Mouse (Mus musculus) CH12.LX (cell line): Measurements from ENCODE around the gene Itgb4. TPM values are rescaled to one million over a fixed set of nuclear protein-coding genes. Genes with fewer than 3 reads are reported as not detected.

ENCODE experiments used
- DNase-seq: peaks from one replicate; pipeline ENCODE4 v3.0.0-alpha.2; 2013; ENCODE audit errors: extremely low read depth
- H3K27ac ChIP-seq: 2 replicates; pipeline ENCODE4 v1.5.1; 2012; ENCODE audit warnings: low read depth, mild to moderate bottlenecking, control low read depth, moderate library complexity; ENCODE audit not compliant: insufficient read depth
- H3K27me3 ChIP-seq: replicated peaks from 2 replicates; pipeline ENCODE3; 2012; ENCODE audit warnings: inconsistent platforms
- H3K36me3 ChIP-seq, 2 experiments: replicated peaks in 1 of 2; 2 replicates each; pipeline versions ENCODE3 to v1.6.1; 2012; ENCODE audit warnings: inconsistent platforms in 1 of 2, low read length in 1 of 2, mild to moderate bottlenecking in 1 of 2, mixed read lengths in 1 of 2, moderate library complexity in 1 of 2; ENCODE audit not compliant: control insufficient read depth in 1 of 2, insufficient read depth in 1 of 2
- H3K4me1 ChIP-seq, 2 experiments: 2 replicates each; pipeline ENCODE4 v1.6.1; 2012; ENCODE audit warnings: inconsistent platforms in 1 of 2, moderate library complexity in 1 of 2; ENCODE audit not compliant: insufficient read depth in 2 of 2, control insufficient read depth in 1 of 2
- H3K4me2 ChIP-seq: 2 replicates; pipeline ENCODE4 v1.6.1; 2012; ENCODE audit warnings: low read depth, mild to moderate bottlenecking, control low read depth; ENCODE audit not compliant: poor library complexity, insufficient read depth, severe bottlenecking
- H3K4me3 ChIP-seq, 3 experiments: fragments of 150-350 bp in 1 of 3; sonication (generic) in 1 of 3; replicated peaks in 1 of 3; 2 replicates each; pipeline versions ENCODE3 to v1.5.1; 2011 to 2012; ENCODE audit warnings: low read depth in 2 of 3, low read length in 2 of 3, mild to moderate bottlenecking in 2 of 3, moderate library complexity in 2 of 3, control low read depth in 1 of 3, improper control_type of control experiment in 1 of 3, inconsistent platforms in 1 of 3, mixed read lengths in 1 of 3; ENCODE audit not compliant: poor library complexity in 1 of 3
- H3K79me2 ChIP-seq: replicated peaks from 2 replicates; pipeline ENCODE4 v1.6.1; 2012; ENCODE audit warnings: mild to moderate bottlenecking, moderate library complexity; ENCODE audit not compliant: control insufficient read depth, poor library complexity, insufficient read depth, severe bottlenecking; ENCODE audit errors: extremely low read depth
- H3K9ac ChIP-seq: 2 replicates; pipeline ENCODE4 v1.6.1; 2012; ENCODE audit warnings: low read depth, mild to moderate bottlenecking, control low read depth, moderate library complexity; ENCODE audit not compliant: insufficient read depth
- H3K9me3 ChIP-seq: replicated peaks from 2 replicates; pipeline ENCODE3; 2012; ENCODE audit warnings: low read length, inconsistent platforms, mixed read lengths
- BHLHE40 ChIP-seq: IDR thresholded peaks from 2 replicates; pipeline ENCODE4 v1.6.1; 2011; ENCODE audit warnings: mild to moderate bottlenecking, low read depth, low read length, improper control_type of control experiment
- CHD1 ChIP-seq: IDR thresholded peaks from 2 replicates; pipeline ENCODE4 v1.6.1; 2012; ENCODE audit warnings: low read depth, low read length, improper control_type of control experiment, inconsistent platforms
- CHD2 ChIP-seq: IDR thresholded peaks from 2 replicates; pipeline ENCODE4 v1.6.1; 2011; ENCODE audit warnings: low read length, improper control_type of control experiment
- CTCF ChIP-seq, 2 experiments: IDR thresholded peaks in 1 of 2; conservative IDR thresholded peaks in 1 of 2; 2 replicates each; pipeline ENCODE4 v1.5.1; 2011 to 2012; ENCODE audit warnings: low read depth in 2 of 2, low read length in 2 of 2, improper control_type of control experiment in 1 of 2, inconsistent platforms in 1 of 2, mild to moderate bottlenecking in 1 of 2, moderate library complexity in 1 of 2
- E2F4 ChIP-seq: IDR thresholded peaks from 2 replicates; pipeline ENCODE4 v1.6.1; 2011; ENCODE audit warnings: low read depth, low read length, improper control_type of control experiment; ENCODE audit not compliant: insufficient replicate concordance
- ELF1 ChIP-seq: IDR thresholded peaks from 2 replicates; pipeline ENCODE4 v1.6.1; 2014; ENCODE audit warnings: low read depth, mild to moderate bottlenecking, inconsistent platforms, low read length, improper control_type of control experiment
- EP300 ChIP-seq: IDR thresholded peaks from 2 replicates; pipeline ENCODE4 v1.6.1; 2011; ENCODE audit warnings: low read length, improper control_type of control experiment
- ETS1 ChIP-seq: conservative IDR thresholded peaks from 2 replicates; pipeline ENCODE4 v1.6.1; 2012; ENCODE audit warnings: low read depth, mild to moderate bottlenecking, inconsistent platforms, low read length, improper control_type of control experiment, moderate library complexity
- GABPA ChIP-seq: IDR thresholded peaks from 2 replicates; pipeline ENCODE4 v1.6.1; 2012; ENCODE audit warnings: low read depth, low read length, improper control_type of control experiment, inconsistent platforms; ENCODE audit not compliant: insufficient replicate concordance
- HCFC1 ChIP-seq: IDR thresholded peaks from 2 replicates; pipeline ENCODE4 v1.6.1; 2012; ENCODE audit warnings: low read depth, mild to moderate bottlenecking, inconsistent platforms, low read length, improper control_type of control experiment
- IRF4 ChIP-seq: IDR thresholded peaks from 2 replicates; pipeline ENCODE4 v1.6.1; 2014; ENCODE audit warnings: low read depth, mild to moderate bottlenecking, inconsistent platforms, low read length, improper control_type of control experiment
- JUN ChIP-seq: IDR thresholded peaks from 2 replicates; pipeline ENCODE4 v1.6.1; 2011; ENCODE audit warnings: low read depth, mild to moderate bottlenecking, low read length, improper control_type of control experiment, moderate library complexity; ENCODE audit not compliant: insufficient read depth
- JUND ChIP-seq: conservative IDR thresholded peaks from 2 replicates; pipeline ENCODE4 v1.6.1; 2011; ENCODE audit warnings: low read depth, low read length, improper control_type of control experiment
- KAT2A ChIP-seq: IDR thresholded peaks from 2 replicates; pipeline ENCODE4 v1.6.1; 2012; ENCODE audit warnings: low read length, improper control_type of control experiment, inconsistent platforms; ENCODE audit not compliant: insufficient replicate concordance
- MAFK ChIP-seq: IDR thresholded peaks from 2 replicates; pipeline ENCODE4 v1.6.1; 2011; ENCODE audit warnings: low read length, improper control_type of control experiment; ENCODE audit not compliant: insufficient replicate concordance
- MAX ChIP-seq: IDR thresholded peaks from 2 replicates; pipeline ENCODE4 v1.6.1; 2011; ENCODE audit warnings: low read length, improper control_type of control experiment
- MAZ ChIP-seq: IDR thresholded peaks from 2 replicates; pipeline ENCODE4 v1.6.1; 2012; ENCODE audit warnings: low read depth, mild to moderate bottlenecking, inconsistent platforms, low read length, improper control_type of control experiment, moderate library complexity
- MEF2A ChIP-seq: IDR thresholded peaks from 2 replicates; pipeline ENCODE4 v1.6.1; 2014; ENCODE audit warnings: low read depth, mild to moderate bottlenecking, inconsistent platforms, low read length, improper control_type of control experiment, borderline replicate concordance
- MXI1 ChIP-seq: IDR thresholded peaks from 2 replicates; pipeline ENCODE4 v1.6.1; 2011; ENCODE audit warnings: mild to moderate bottlenecking, low read depth, low read length, improper control_type of control experiment
- MYC ChIP-seq: IDR thresholded peaks from 2 replicates; pipeline ENCODE4 v1.6.1; 2011; ENCODE audit warnings: low read depth, mild to moderate bottlenecking, improper control_type of control experiment, low read length
- NELFE ChIP-seq: IDR thresholded peaks from 2 replicates; pipeline ENCODE4 v1.6.1; 2011; ENCODE audit warnings: low read depth, low read length, improper control_type of control experiment
- NRF1 ChIP-seq: IDR thresholded peaks from 2 replicates; pipeline ENCODE4 v1.6.1; 2014; ENCODE audit warnings: low read depth, mild to moderate bottlenecking, inconsistent platforms, low read length, improper control_type of control experiment, moderate library complexity
- PAX5 ChIP-seq: IDR thresholded peaks from 2 replicates; pipeline ENCODE4 v1.6.1; 2012; ENCODE audit warnings: low read length, inconsistent platforms, mixed read lengths
- POLR2A ChIP-seq: IDR thresholded peaks from 2 replicates; pipeline ENCODE4 v1.6.1; 2011; ENCODE audit warnings: low read depth, mild to moderate bottlenecking, improper control_type of control experiment, low read length
- POLR2AphosphoS2 ChIP-seq: IDR thresholded peaks from 2 replicates; pipeline ENCODE4 v1.6.1; 2011; ENCODE audit warnings: low read depth, low read length, improper control_type of control experiment
- RAD21 ChIP-seq: IDR thresholded peaks from 2 replicates; pipeline ENCODE4 v1.6.1; 2011; ENCODE audit warnings: low read depth, mild to moderate bottlenecking, low read length, improper control_type of control experiment, moderate library complexity
- RCOR1 ChIP-seq: conservative IDR thresholded peaks from 2 replicates; pipeline ENCODE4 v1.6.1; 2012; ENCODE audit warnings: low read depth, mild to moderate bottlenecking, inconsistent platforms, low read length, improper control_type of control experiment
- SIN3A ChIP-seq: IDR thresholded peaks from 2 replicates; pipeline ENCODE4 v1.6.1; 2012; ENCODE audit warnings: low read length, improper control_type of control experiment, inconsistent platforms
- SMC3 ChIP-seq: IDR thresholded peaks from 2 replicates; pipeline ENCODE4 v1.6.1; 2011; ENCODE audit warnings: low read depth, low read length, improper control_type of control experiment
- TBP ChIP-seq: conservative IDR thresholded peaks from 2 replicates; pipeline ENCODE4 v1.6.1; 2011; ENCODE audit warnings: low read depth, low read length, improper control_type of control experiment
- TCF12 ChIP-seq: IDR thresholded peaks from 2 replicates; pipeline ENCODE4 v1.6.1; 2014; ENCODE audit warnings: low read depth, mild to moderate bottlenecking, inconsistent platforms, low read length, improper control_type of control experiment
- UBTF ChIP-seq: IDR thresholded peaks from 2 replicates; pipeline ENCODE4 v1.6.1; 2012; ENCODE audit warnings: low read depth, mild to moderate bottlenecking, inconsistent platforms, low read length, improper control_type of control experiment, moderate library complexity
- USF1 ChIP-seq: IDR thresholded peaks from 2 replicates; pipeline ENCODE4 v1.6.1; 2014; ENCODE audit warnings: low read depth, mild to moderate bottlenecking, inconsistent platforms, low read length, improper control_type of control experiment
- USF2 ChIP-seq: conservative IDR thresholded peaks from 2 replicates; pipeline ENCODE4 v1.6.1; 2011; ENCODE audit warnings: low read depth, low read length, improper control_type of control experiment
- ZC3H11A ChIP-seq: IDR thresholded peaks from 2 replicates; pipeline ENCODE4 v1.6.1; 2012; ENCODE audit warnings: low read depth, mild to moderate bottlenecking, inconsistent platforms, low read length, improper control_type of control experiment
- ZKSCAN1 ChIP-seq: IDR thresholded peaks from 2 replicates; pipeline ENCODE4 v1.6.1; 2012; ENCODE audit warnings: low read depth, inconsistent platforms, low read length, improper control_type of control experiment, borderline replicate concordance
- ZMIZ1 ChIP-seq: IDR thresholded peaks from 2 replicates; pipeline ENCODE4 v1.6.1; 2012; ENCODE audit warnings: low read depth, mild to moderate bottlenecking, inconsistent platforms, low read length, improper control_type of control experiment
- ZNF384 ChIP-seq: IDR thresholded peaks from 2 replicates; pipeline ENCODE4 v1.6.1; 2012; ENCODE audit warnings: low read depth, low read length, improper control_type of control experiment, inconsistent platforms
- dilution Hi-C: fragments of 300-500 bp; cut with MboI; formaldehyde crosslinking; loops from 2 replicates; pipeline ENCODE4 v1.14.3; 2020; ENCODE audit warnings: low sequenced_read_pairs; ENCODE audit not compliant: extremely low pct_unique_long_range_greater_than_20kb, extremely low pct_ligation_motif_present
- in situ Hi-C: fragments of 300-500 bp; cut with MboI; formaldehyde crosslinking; loops from 3 replicates; pipeline ENCODE4 v1.14.3; 2019; ENCODE audit warnings: low sequenced_read_pairs, low pct_ligation_motif_present, low pct_unique_long_range_greater_than_20kb, mixed read lengths
- polyA plus RNA-seq: library from polyadenylated mRNA; unstranded; fragments of >175 nt; gene quantifications from 2 replicates; pipeline ENCODE4 v1.2.1, GENCODE M21; 2012; ENCODE audit warnings: low read depth; ENCODE audit not compliant: insufficient read length
- total RNA-seq, 2 experiments: library from RNA; depleted of rRNA; stranded (reverse); fragments of 300-350 nt in 1 of 2; fragments of >200 nt in 1 of 2; gene quantifications; 2 replicates each; pipeline ENCODE4 v1.2.3; 2012 to 2014

Gene Itgb4
- total and polyA plus RNA-seq, 3 experiments, result 0.42 to 6.3 (median 0.59) TPM

DNA sequence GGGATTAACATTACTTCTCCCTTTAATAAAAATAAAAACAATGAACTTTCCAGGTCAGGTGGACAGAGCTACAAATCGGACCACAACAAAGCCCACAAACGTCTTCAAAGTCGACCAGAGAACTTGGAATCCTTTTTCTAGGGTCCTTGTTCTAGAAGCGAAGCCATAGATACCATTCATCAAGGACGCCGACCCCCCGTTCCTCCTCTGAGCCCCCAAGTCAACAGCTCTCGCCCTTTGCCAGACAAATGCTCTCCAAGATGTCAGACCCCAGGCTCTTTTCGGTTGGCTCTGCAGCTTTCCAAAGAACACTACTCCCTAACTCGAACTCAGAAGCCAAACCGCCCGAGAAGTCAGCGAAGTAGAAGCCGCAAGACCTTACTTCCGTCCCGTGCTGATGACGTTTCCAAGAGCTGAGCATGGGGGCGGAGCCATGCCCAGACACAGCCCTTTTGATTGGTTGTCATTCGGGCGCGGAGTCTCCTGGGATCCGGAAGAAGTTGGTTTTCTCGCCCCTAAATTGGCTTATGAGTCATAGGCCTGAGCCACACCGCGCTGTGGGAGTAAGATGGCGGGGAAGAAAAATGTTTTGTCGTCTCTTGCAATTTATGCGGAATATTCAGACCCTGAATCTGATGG lies 41.3 kb upstream of the Itgb4 start, which contains the start of the genes Sap30bp and Recql5:
Sap30bp (plus strand) TSS at position 175 of the 639 bp plus-strand sequence.
Recql5 (minus strand) TSS at position 370 of the 639 bp plus-strand sequence.
- TF ChIP-seq MAX (peak; percentile 82), GABPA (peak; percentile 40; the same call in 1 of the 2 replicates), ZC3H11A (no peak), UBTF (no peak), MAFK (no peak; the same call in 1 of the 2 replicates), RAD21 (no peak), PAX5 (no peak), USF2 (no peak), ETS1 (no peak), TCF12 (peak; percentile 75; the same call in 1 of the 2 replicates), ZKSCAN1 (no peak), SMC3 (no peak), EP300 (no peak), MEF2A (peak; percentile 98), NRF1 (peak; percentile 51), MXI1 (peak; percentile 95), IRF4 (peak; percentile 78), MYC (peak; percentile 81), POLR2AphosphoS2 (peak; percentile 81; the same call in 1 of the 2 replicates), CHD2 (peak; percentile 92), ZMIZ1 (peak; percentile 77; the same call in 1 of the 2 replicates), KAT2A (peak; percentile 91; the same call in 1 of the 2 replicates), ZNF384 (no peak), BHLHE40 (peak; percentile 55), USF1 (no peak), E2F4 (peak; percentile 73; the same call in 1 of the 2 replicates), CTCF (conservative IDR thresholded peaks at IDR 0.05 in 1 of 2, IDR thresholded peaks at IDR 0.05 in 1 of 2; ENCODE audit: low read depth in 2 of 2, low read length in 2 of 2) (no peak), RCOR1 (no peak), JUND (peak; percentile 78), TBP (peak; percentile 91), NELFE (peak; percentile 84), JUN (peak; percentile 74), POLR2A (peak; percentile 91), SIN3A (peak; percentile 100), CHD1 (no peak), HCFC1 (peak; percentile 96), ELF1 (peak; percentile 100), MAZ (peak; percentile 74)
- TF ChIP-seq, all 38 proteins: peak for 23
- H3K27ac ChIP-seq, result peak within 1 kb of the TSS; percentile 38

More for the DNA sequence above, 41.3 kb upstream of the Itgb4 start, which contains the start of the genes Sap30bp and Recql5:
- Histone ChIP-seq H3K9ac (peak within 1 kb of the TSS; percentile 88), H3K9me3 (no peaks in the 10 kb centered on the region), H3K79me2 (peaks cover 48% of the 10 kb centered on the region), H3K4me3 (peak within 1 kb of the TSS; percentile 82 to 96 (median 93)), H3K4me2 (peak within 1 kb of the TSS; percentile 99), H3K36me3 (peaks cover 24 to 44% of the 10 kb centered on the region in 2 experiments), H3K4me1 (peaks cover 25 to 61% of the 10 kb centered on the region in 2 experiments), H3K27me3 (no peaks in the 10 kb centered on the region)
- DNase-seq, result peak; percentile 100
- dilution Hi-C loops, result no loop called here
- in situ Hi-C loops, result loop anchor here (5.0 kb wide), 1 partner anchor 74 kb away; no protein-coding TSS in a partner anchor
